Mouse (Mus musculus) bone marrow, adult 2 months (tissue): ENCODE data around the gene Actn1. TPM values are rescaled to one million over a fixed set of nuclear protein-coding genes. Genes with fewer than 3 reads are reported as not detected.
A peak's percentile ranks its signal among the peaks of the same experiment; 100 is the strongest.

Experiments used
- H3K27ac ChIP-seq: fragments of 200-500 bp; 2 replicates; pipeline ENCODE4 v1.5.1; 2012; ENCODE audit warnings: low read depth, mild to moderate bottlenecking, control low read depth, inconsistent platforms, low read length; ENCODE audit not compliant: control insufficient read depth, poor library complexity, insufficient read depth
- H3K4me1 ChIP-seq: fragments of 200-500 bp; 2 replicates; pipeline ENCODE4 v1.6.1; 2011; ENCODE audit warnings: low read length; ENCODE audit not compliant: control insufficient read depth, insufficient read depth
- H3K4me3 ChIP-seq: fragments of 200-500 bp; replicated peaks from 2 replicates; pipeline ENCODE3; 2011; ENCODE audit warnings: mild to moderate bottlenecking, low read depth, low read length, control low read depth; ENCODE audit not compliant: control insufficient read depth
- CTCF ChIP-seq: fragments of 200-500 bp; IDR thresholded peaks from 2 replicates; pipeline ENCODE4 v1.5.1; 2011; ENCODE audit warnings: low read length, control low read depth; ENCODE audit not compliant: control insufficient read depth, insufficient read depth
- POLR2A ChIP-seq: fragments of 200-500 bp; IDR thresholded peaks from 2 replicates; pipeline ENCODE4 v1.6.1; 2011; ENCODE audit warnings: low read depth, mild to moderate bottlenecking, control low read depth, low read length, borderline replicate concordance; ENCODE audit not compliant: control insufficient read depth
- WGBS: fragments of 180-500 bp; shearing (Covaris S2); methylation state at CpG from one replicate; pipeline ENCODE4 v1.1.7; 2018; 5-methylcytosine and 5-hydroxymethylcytosine counted together
- polyA plus RNA-seq: library from polyadenylated mRNA; stranded (reverse); fragments of >200 nt; gene quantifications from 2 replicates; pipeline ENCODE4 v1.2.4, GENCODE M21; 2011; ENCODE audit warnings: low replicate concordance; ENCODE audit not compliant: missing spikeins, insufficient read depth, insufficient read length

Gene Actn1
- polyA plus RNA-seq, 1 experiment: 70.6 TPM

DNA sequence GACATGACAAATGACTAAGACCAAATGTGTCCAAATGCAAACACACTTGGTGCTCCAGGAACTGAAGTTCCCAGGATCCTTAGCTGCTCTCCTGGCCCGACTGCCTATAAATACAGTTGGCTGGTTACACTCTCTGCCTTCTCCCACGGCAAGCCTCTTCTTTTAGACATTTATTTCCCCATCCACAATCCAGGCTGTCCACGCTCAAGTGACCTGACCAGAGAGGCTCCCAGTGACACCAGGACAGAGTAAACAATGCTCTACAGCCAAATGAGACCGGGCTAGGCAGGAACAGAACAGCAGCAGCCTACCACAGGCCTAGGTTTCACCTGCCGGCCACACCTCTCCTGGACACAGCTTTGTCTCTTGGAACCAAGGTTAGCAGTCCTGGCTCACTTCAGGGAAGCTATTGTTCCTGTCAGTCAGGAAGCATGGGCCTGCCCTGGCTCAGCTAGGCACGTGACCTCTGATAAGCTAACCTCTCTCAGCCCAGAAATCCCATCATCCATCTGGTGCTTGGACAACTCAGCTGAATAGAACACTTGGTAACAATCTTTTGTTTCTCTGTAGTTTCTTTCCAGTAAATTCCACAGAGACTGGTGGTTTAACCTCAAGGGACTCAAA lies 43.8 kb downstream of the Actn1 start:
- TF ChIP-seq POLR2A (no peak), CTCF (no peak)
- Histone ChIP-seq H3K4me3 (no peak overlapping the region), H3K27ac (no peak overlapping the region), H3K4me1 (peaks cover 8% of the 10 kb centered on the region; the same call in 1 of the 2 replicates)
- 76% methylated on average over 6 of the region's 6 CpGs for WGBS

- H3K27ac ChIP-seq: no peak overlapping the region; the same call in 1 of the 2 replicates
- WGBS: 62% methylated on average over 8 of the region's 8 CpGs
- H3K4me3 ChIP-seq: no peak overlapping the region
- TF ChIP-seq CTCF (no peak), POLR2A (no peak)
- H3K4me1 ChIP-seq: peaks cover 8% of the 10 kb centered on the region
These were observed 46.4 kb downstream of the Actn1 start for GRCm38 (mm10) chr12:80213810-80214209.

DNA sequence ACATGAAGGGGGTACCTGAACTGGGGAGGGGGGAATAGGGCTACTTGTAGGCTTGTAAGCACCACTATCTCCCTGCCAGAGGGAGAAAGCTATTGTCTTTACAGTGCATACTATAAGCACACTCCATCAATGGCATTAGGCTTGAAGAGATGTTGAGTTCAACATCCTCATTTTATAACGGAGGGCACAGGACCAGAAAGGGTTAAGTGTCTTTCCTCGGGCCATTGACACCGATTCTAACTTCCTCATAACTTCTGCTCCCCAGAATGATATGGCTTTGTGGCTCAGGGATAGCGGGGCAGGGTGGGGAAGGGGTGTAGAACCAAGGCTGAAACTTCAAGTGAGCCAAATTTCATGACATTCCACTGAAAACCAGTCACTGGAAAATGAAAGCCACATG lies 46.9 kb downstream of the Actn1 start:
- no peak overlapping the region for H3K4me3 ChIP-seq
- no peak overlapping the region; the same call in 1 of the 2 replicates for H3K27ac ChIP-seq
- no peak for TF ChIP-seq POLR2A
- no peak for TF ChIP-seq CTCF
- under 1% methylated on average over 4 of the region's 4 CpGs for WGBS
- peaks cover 8% of the 10 kb centered on the region for H3K4me1 ChIP-seq

GRCm38 (mm10) chr12:80210791-80211612 lies 49.2 kb downstream of the Actn1 start:
- peak overlapping the region; percentile 74 for H3K27ac ChIP-seq
- 14% methylated on average over 4 of the region's 4 CpGs for WGBS
- H3K4me1 ChIP-seq: peaks cover 8% of the 10 kb centered on the region
- no peak for TF ChIP-seq CTCF
- TF ChIP-seq POLR2A: no peak
- H3K4me3 ChIP-seq: no peak overlapping the region

DNA sequence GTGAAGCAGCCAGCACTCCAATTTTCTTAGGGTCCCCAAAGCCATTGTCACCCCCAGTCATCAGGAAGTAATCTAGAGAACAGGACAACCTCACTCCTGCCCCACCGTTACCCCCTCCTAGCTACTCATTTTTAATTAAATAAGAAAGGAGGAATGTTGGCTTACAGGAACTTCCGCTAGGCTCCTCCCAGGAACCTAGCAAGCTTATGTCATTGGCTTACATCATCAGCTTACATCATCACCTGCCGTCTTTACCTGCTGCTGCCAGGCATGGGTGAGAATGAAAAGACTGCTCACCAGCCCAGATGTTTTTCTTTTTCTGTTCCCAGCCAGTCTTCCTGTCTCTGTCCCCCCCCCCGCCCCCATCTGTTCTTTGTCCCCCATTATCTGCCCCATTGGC lies 50.3 kb downstream of the Actn1 start:
- H3K27ac ChIP-seq: no peak overlapping the region
- 56% methylated on average over 4 of the region's 4 CpGs for WGBS
- no peak for TF ChIP-seq CTCF
- H3K4me3 ChIP-seq: no peak overlapping the region
- peaks cover 8% of the 10 kb centered on the region for H3K4me1 ChIP-seq

DNA sequence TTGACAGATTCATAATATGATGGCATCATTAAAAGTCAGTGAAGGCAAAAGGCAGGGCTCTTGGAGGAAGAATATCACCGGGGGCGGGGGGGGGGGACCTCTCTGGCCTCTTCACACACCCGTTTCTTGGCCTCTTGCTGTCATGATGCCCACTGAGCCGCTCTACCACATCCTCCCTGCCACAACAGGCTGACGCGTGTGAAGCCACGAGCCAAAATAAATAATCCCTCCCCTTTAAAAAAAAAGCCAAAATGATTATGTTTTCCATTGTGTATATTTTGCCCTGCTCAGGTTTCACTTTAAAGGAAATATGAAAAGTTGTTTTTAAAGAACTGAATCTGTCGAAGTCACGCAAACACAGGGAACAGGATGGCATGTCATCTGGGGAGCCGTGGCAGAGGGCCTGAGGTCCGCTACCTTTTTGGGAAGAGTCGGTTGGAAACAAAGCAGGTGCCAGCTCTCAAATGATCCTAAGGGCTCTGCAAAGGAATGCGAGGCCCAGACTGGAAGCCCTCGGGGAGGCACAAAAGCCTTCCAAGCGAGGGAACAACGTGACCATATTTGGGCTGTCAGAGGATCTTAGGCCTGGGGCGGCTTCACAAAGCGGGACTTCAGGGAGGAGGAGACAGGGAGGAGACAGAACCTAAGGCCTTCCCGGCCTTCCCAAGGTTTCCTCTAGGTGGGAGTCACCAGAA lies 51.9 kb downstream of the Actn1 start:
- WGBS: 76% methylated on average over 19 of the region's 19 CpGs
- Histone ChIP-seq H3K4me1 (peaks cover 6% of the 10 kb centered on the region), H3K4me3 (no peak overlapping the region), H3K27ac (no peak overlapping the region)
- TF ChIP-seq CTCF: no peak
- TF ChIP-seq POLR2A: no peak

- 79% methylated on average over 4 of the region's 4 CpGs for WGBS
- Histone ChIP-seq H3K4me1 (no peaks in the 10 kb centered on the region), H3K4me3 (no peak overlapping the region), H3K27ac (no peak overlapping the region)
- no peak for TF ChIP-seq POLR2A
- no peak for TF ChIP-seq CTCF
These were observed 56.9 kb downstream of the Actn1 start for GRCm38 (mm10) chr12:80203284-80203683.

- no peaks in the 10 kb centered on the region for H3K4me1 ChIP-seq
- TF ChIP-seq CTCF: peak; percentile 35; the same call in 1 of the 2 replicates
- no peak for TF ChIP-seq POLR2A
- WGBS: 69% methylated on average over 2 of the region's 2 CpGs
- H3K27ac ChIP-seq: no peak overlapping the region
- no peak overlapping the region for H3K4me3 ChIP-seq
These were observed 60.4 kb downstream of the Actn1 start for GRCm38 (mm10) chr12:80199738-80200137.
